Mouse (Mus musculus) cortical plate, adult 2 months (tissue): ENCODE results near the gene B4gat1. TPM values are rescaled to one million over a fixed set of nuclear protein-coding genes. Genes with fewer than 3 reads are reported as not detected.

ENCODE experiments used
- H3K27ac ChIP-seq: fragments of 200-500 bp; 2 replicates; pipeline ENCODE4 v1.5.1; 2012; ENCODE audit warnings: low read length, control low read depth, inconsistent platforms; ENCODE audit not compliant: insufficient read depth
- H3K4me1 ChIP-seq: fragments of 200-500 bp; 2 replicates; pipeline ENCODE4 v1.6.1; 2011; ENCODE audit warnings: low read length; ENCODE audit not compliant: control insufficient read depth, insufficient read depth
- H3K4me3 ChIP-seq: fragments of 200-500 bp; 2 replicates; pipeline ENCODE4 v1.5.1; 2011; ENCODE audit warnings: mild to moderate bottlenecking, low read length, control low read depth; ENCODE audit not compliant: insufficient read depth
- CTCF ChIP-seq: fragments of 200-500 bp; IDR thresholded peaks from 2 replicates; pipeline ENCODE4 v1.5.1; 2011; ENCODE audit warnings: mild to moderate bottlenecking, control low read depth, low read length; ENCODE audit not compliant: insufficient read depth; ENCODE audit errors: extremely low read depth
- POLR2A ChIP-seq: fragments of 200-500 bp; IDR thresholded peaks from 2 replicates; pipeline ENCODE4 v1.6.1; 2011; ENCODE audit warnings: mild to moderate bottlenecking, low read length, control low read depth; ENCODE audit not compliant: insufficient read depth; ENCODE audit errors: extremely low read depth
- polyA plus RNA-seq: library from polyadenylated mRNA; depleted of rRNA; stranded (reverse); fragments of >200 nt; gene quantifications from 2 replicates; pipeline ENCODE4 v1.2.3, GENCODE M21; 2012

The B4gat1 gene
- polyA plus RNA-seq, 1 experiment: 106 TPM

DNA sequence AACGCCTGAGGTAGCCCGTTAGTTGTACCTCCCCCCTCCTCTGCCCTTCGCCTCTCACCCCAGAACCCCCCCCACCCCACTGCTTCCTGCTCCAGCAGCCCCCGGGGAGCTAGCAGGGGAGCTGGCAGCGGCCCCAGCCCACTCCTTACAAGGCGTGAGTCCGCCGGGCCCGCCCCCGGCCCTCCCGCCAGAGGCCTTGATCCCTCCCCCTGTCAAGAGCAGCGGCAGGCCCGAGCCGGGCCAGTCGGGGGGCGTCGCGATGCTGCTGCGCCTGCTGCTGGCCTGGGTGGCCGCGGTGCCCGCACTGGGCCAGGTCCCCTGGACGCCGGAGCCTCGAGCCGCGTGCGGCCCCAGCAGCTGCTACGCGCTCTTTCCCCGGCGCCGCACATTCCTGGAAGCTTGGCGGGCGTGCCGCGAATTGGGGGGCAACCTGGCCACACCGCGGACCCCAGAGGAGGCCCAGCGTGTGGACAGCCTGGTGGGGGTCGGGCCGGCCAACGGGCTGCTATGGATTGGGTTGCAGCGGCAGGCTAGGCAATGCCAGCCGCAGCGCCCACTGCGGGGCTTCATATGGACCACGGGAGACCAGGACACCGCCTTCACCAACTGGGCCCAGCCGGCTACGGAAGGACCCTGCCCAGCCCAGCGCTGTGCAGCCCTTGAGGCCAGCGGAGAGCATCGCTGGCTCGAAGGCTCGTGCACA, 29.4 kb downstream of the B4gat1 start, which contains the start of gene Cd248:
Gene Cd248, plus strand, starts transcription at position 212 of the 703 bp plus-strand sequence.
- TF ChIP-seq POLR2A: no peak
- TF ChIP-seq CTCF: no peak
- Histone ChIP-seq H3K27ac (no peak within 1 kb of the TSS), H3K4me3 (peak within 1 kb of the TSS; percentile 24), H3K4me1 (no peaks in the 10 kb centered on the region)

DNA sequence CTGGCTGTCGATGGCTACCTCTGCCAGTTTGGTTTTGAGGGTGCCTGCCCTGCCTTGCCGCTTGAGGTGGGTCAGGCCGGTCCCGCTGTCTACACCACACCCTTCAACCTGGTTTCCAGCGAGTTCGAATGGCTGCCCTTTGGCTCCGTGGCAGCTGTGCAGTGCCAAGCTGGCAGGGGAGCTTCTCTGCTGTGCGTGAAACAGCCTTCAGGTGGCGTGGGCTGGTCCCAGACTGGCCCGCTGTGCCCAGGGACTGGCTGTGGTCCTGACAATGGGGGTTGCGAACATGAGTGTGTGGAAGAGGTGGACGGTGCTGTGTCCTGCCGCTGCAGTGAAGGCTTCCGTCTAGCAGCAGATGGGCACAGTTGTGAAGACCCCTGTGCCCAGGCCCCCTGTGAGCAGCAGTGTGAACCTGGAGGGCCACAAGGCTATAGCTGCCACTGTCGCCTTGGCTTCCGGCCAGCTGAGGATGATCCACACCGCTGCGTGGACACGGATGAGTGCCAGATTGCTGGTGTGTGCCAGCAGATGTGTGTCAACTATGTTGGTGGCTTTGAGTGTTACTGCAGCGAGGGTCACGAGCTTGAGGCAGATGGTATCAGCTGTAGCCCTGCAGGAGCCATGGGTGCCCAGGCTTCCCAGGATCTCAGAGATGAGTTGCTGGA, 30.1 kb downstream of the B4gat1 start:
- Histone ChIP-seq H3K4me3 (peak overlapping the region; percentile 24), H3K27ac (no peak overlapping the region), H3K4me1 (no peaks in the 10 kb centered on the region)
- TF ChIP-seq POLR2A (no peak), CTCF (no peak)

DNA sequence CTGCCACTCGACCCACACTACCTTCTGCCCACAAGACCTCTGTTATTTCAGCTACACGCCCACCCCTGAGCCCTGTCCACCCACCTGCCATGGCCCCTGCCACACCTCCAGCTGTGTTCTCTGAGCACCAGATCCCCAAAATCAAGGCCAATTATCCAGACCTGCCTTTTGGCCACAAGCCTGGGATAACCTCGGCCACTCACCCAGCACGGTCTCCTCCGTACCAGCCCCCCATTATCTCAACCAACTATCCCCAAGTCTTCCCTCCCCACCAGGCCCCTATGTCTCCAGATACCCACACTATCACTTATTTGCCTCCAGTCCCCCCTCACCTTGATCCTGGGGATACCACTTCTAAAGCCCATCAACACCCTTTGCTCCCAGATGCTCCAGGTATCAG, 30.9 kb downstream of the B4gat1 start:
- TF ChIP-seq POLR2A (no peak), CTCF (no peak)
- Histone ChIP-seq H3K4me1 (no peaks in the 10 kb centered on the region), H3K4me3 (no peak overlapping the region), H3K27ac (no peak overlapping the region)

DNA sequence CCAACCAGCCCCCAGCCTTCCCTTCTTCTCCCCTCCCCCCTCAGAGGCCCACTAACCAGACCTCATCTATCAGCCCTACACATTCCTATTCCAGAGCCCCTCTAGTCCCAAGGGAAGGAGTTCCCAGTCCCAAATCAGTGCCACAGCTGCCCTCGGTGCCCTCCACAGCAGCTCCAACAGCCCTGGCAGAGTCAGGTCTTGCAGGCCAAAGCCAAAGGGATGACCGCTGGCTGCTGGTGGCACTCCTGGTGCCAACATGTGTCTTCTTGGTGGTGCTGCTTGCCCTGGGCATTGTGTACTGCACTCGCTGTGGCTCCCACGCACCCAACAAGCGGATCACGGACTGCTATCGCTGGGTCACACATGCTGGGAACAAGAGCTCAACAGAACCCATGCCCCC, 31.4 kb downstream of the B4gat1 start:
- Histone ChIP-seq H3K27ac (no peak overlapping the region), H3K4me1 (no peaks in the 10 kb centered on the region), H3K4me3 (no peak overlapping the region)
- no peak for TF ChIP-seq POLR2A
- no peak for TF ChIP-seq CTCF

DNA sequence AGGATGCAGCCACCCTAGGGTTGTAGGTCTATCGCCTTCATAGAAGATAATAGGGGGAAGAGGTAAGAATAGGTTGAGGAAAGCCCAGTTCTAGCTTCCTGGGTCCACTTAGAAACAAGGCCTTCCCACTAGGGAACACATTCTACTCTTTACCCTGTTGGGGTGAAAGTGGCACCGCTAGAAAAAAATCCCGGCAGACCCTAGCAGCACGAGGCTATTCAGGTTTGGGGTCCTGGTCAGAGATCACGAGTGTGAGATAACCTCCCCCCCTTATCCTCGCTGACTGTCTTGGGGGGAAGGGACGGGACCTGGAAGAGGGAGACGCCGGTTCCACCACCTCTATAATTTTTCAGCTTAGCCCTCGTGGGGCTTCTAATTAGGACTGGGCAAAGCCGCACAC, 32.5 kb downstream of the B4gat1 start:
- Histone ChIP-seq H3K4me3 (no peak overlapping the region; the same call in 1 of the 2 replicates), H3K27ac (no peak overlapping the region), H3K4me1 (no peaks in the 10 kb centered on the region)
- TF ChIP-seq POLR2A (no peak), CTCF (no peak)

DNA sequence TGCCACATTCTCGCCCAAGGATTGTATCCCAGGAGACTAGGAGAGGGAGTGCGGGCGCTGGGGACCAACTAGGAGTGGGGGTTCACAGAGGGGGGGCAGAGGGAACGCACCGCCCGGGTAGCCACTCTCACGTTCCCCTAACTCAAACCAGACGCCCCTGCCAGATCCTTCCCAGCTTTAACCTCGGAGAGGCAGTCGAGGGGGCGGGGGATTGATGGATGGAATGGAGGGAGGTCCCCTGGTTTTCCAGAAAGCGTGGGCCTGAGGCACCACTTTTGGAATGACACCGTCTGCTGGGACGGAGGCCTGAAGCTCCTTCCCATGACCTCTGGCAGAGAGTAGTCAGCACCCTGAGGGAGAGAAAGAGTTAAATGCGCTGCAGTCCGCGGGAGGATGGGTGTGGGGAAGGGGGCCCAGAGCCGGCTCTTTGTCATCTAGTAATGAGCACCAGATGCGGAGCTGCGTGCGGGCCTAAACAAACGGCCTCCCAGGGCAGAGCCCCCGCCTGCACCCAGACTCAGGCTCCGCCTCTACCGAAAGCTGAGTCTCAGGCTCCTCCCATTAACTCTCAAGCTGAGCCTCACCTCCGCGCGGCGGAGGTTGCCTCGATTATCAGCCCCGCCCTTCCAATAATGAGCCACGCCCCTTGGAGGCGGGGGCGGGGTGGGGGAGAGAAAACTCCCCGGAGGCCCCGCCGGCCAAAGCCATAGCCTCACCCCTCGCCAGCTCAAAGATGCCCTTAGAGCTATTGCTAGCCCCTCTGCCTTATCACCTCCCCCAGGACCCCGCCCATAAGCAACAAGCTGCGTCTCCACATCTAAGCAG, 33.1 kb downstream of the B4gat1 start:
- Histone ChIP-seq H3K4me1 (no peaks in the 10 kb centered on the region), H3K27ac (no peak overlapping the region), H3K4me3 (peak overlapping the region; percentile 34)
- TF ChIP-seq POLR2A (no peak), CTCF (no peak)

DNA sequence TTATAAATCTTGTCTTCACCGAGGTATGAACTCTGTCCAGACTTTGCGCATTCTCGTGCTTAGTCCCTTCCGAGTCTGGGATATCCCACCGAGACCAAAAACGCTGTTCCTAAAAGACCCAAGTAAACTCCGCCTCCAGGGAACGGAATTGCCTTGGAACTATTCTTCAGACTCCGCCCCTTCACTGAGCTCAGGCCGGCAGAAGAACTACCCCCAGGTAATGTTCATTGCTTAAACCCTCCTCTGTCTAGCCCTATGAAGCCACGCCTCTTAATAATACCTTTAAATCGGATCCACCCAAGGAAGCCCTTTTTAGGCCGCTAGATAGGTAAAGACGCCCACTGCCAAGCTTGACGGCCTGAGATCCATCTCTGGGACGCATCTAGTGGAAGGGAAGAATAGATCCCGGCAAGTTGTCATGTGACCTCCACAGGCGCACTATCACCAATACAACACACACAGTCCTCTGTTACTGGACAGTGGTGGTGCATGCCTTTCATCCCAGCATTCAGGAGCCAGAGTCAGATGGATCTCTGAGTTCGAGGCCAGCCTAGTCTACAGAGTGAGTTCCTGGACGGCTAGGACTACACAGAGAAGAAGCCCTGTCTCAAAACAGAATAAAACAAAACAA, 33.9 kb downstream of the B4gat1 start:
- Histone ChIP-seq H3K4me1 (no peaks in the 10 kb centered on the region), H3K4me3 (peak overlapping the region; percentile 34), H3K27ac (no peak overlapping the region)
- TF ChIP-seq POLR2A (no peak), CTCF (no peak)

DNA sequence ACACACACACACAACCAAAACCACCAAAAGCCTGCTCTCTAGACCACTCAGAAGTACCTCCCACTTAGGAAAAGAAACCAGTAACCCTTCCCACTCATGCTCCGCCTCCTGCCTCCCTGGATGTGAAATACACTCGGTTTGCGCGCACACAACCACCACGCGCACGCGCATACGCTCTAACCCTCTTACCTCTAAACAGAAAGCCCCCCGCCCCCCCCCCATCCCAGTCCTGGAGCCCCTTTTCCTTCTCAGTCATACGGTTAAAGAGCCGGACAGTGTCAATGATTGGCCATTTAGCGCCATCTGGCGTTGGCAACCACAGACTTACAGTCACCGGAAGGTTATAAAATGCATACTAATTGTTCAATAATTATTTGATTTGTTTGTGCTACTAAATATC, 34.4 kb downstream of the B4gat1 start:
- H3K4me3 ChIP-seq: no peak overlapping the region
- H3K4me1 ChIP-seq: no peaks in the 10 kb centered on the region
- no peak overlapping the region for H3K27ac ChIP-seq
- no peak for TF ChIP-seq POLR2A
- TF ChIP-seq CTCF: peak; percentile 51

DNA sequence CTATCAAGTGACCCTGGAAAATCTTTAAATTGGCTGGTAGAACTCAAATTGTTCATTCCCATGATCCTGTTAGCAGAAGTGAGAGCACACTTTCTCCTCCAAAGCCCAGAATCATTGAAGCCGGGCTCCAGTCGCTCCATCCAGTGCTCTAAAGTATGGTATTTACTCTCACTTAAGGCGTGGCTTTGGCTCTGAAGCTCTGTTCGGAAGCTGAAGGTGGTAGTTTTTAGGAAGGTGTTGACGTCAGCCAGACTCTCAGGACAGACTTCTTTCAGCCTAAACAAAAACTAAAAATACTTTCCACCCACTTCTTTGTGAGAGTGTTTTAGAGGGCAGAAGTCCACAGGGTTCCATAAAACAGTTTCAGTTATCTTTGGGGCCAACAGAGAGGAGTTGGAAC, 34.9 kb downstream of the B4gat1 start:
- TF ChIP-seq CTCF (no peak), POLR2A (no peak)
- Histone ChIP-seq H3K4me1 (no peaks in the 10 kb centered on the region), H3K27ac (no peak overlapping the region), H3K4me3 (no peak overlapping the region)
